Mouse (Mus musculus) thymus, adult 2 months (tissue): ENCODE data around the gene Ptger4. TPM values are rescaled to one million over a fixed set of nuclear protein-coding genes. Genes with fewer than 3 reads are reported as not detected.

Experiments
- DNase-seq: peaks from one replicate; pipeline ENCODE4 v3.0.0; 2021
- H3K27ac ChIP-seq: fragments of 200-500 bp; 2 replicates; pipeline ENCODE4 v1.5.1; 2012; ENCODE audit warnings: low read length, control low read depth; ENCODE audit not compliant: control insufficient read depth, insufficient read depth
- H3K27me3 ChIP-seq: fragments of 200-500 bp; 2 replicates; pipeline ENCODE4 v1.6.1; 2012; ENCODE audit warnings: mild to moderate bottlenecking, low read length, moderate library complexity, mixed read lengths; ENCODE audit not compliant: control insufficient read depth, insufficient read depth
- H3K36me3 ChIP-seq: fragments of 200-500 bp; 2 replicates; pipeline ENCODE4 v1.6.1; 2012; ENCODE audit warnings: mild to moderate bottlenecking, low read length, moderate library complexity; ENCODE audit not compliant: control insufficient read depth, insufficient read depth
- H3K4me1 ChIP-seq: fragments of 200-500 bp; replicated peaks from 2 replicates; pipeline ENCODE4 v1.6.1; 2012; ENCODE audit warnings: low read length; ENCODE audit not compliant: control insufficient read depth, insufficient read depth
- H3K4me3 ChIP-seq: fragments of 200-500 bp; 2 replicates; pipeline ENCODE4 v1.5.1; 2012; ENCODE audit warnings: mild to moderate bottlenecking, low read length, control low read depth, moderate library complexity; ENCODE audit not compliant: control insufficient read depth, insufficient read depth
- CTCF ChIP-seq: fragments of 200-500 bp; IDR thresholded peaks from 2 replicates; pipeline ENCODE4 v1.5.1; 2012; ENCODE audit warnings: mild to moderate bottlenecking, control low read depth, low read length, moderate library complexity, borderline replicate concordance; ENCODE audit not compliant: control insufficient read depth, poor library complexity, insufficient read depth; ENCODE audit errors: extremely low read depth
- POLR2A ChIP-seq: fragments of 200-500 bp; IDR thresholded peaks from 2 replicates; pipeline ENCODE4 v1.6.1; 2012; ENCODE audit warnings: mild to moderate bottlenecking, low read length, control low read depth, moderate library complexity; ENCODE audit not compliant: control insufficient read depth, poor library complexity, insufficient read depth; ENCODE audit errors: extremely low read depth
- WGBS: fragments of 180-500 bp; shearing (Covaris S2); methylation state at CpG from one replicate; pipeline ENCODE4 v1.1.7; 2018; 5-methylcytosine and 5-hydroxymethylcytosine counted together
- polyA plus RNA-seq: library from polyadenylated mRNA; depleted of rRNA; stranded (reverse); fragments of >200 nt; gene quantifications from 2 replicates; pipeline ENCODE4 v1.2.3, GENCODE M21; 2012

The Ptger4 gene
- polyA plus RNA-seq, 1 experiment: 61.0 TPM

GRCm38 (mm10) chr15:5266095-5266494, 22.1 kb upstream of the Ptger4 start:
- TF ChIP-seq POLR2A: no peak
- no peak for TF ChIP-seq CTCF

GRCm38 (mm10) chr15:5262874-5263504, 19.0 kb upstream of the Ptger4 start:
- Histone ChIP-seq H3K36me3 (no peaks in the 10 kb centered on the region), H3K4me3 (no peak overlapping the region), H3K27ac (no peak overlapping the region), H3K4me1 (no peaks in the 10 kb centered on the region; the same call in 1 of the 2 replicates), H3K27me3 (no peaks in the 10 kb centered on the region)
- 53% methylated on average over 10 of the region's 10 CpGs for WGBS
- no peak for DNase-seq
- TF ChIP-seq POLR2A: no peak
- no peak for TF ChIP-seq CTCF

More at GRCm38 (mm10) chr15:5266095-5266494, 22.1 kb upstream of the Ptger4 start:
- Histone ChIP-seq H3K27ac (no peak overlapping the region), H3K27me3 (no peaks in the 10 kb centered on the region), H3K36me3 (no peaks in the 10 kb centered on the region), H3K4me1 (no peaks in the 10 kb centered on the region), H3K4me3 (no peak overlapping the region)
- no peak for DNase-seq
- WGBS: 89% methylated on average over 3 of the region's 3 CpGs

GRCm38 (mm10) chr15:5262095-5262667, 18.2 kb upstream of the Ptger4 start:
- H3K36me3 ChIP-seq: no peaks in the 10 kb centered on the region
- no peaks in the 10 kb centered on the region; the same call in 1 of the 2 replicates for H3K4me1 ChIP-seq
- WGBS: 93% methylated on average over 13 of the region's 13 CpGs
- DNase-seq: no peak
- no peaks in the 10 kb centered on the region for H3K27me3 ChIP-seq
- H3K4me3 ChIP-seq: no peak overlapping the region
- TF ChIP-seq POLR2A (no peak), CTCF (no peak)
- H3K27ac ChIP-seq: no peak overlapping the region

GRCm38 (mm10) chr15:5261004-5261403, 17.0 kb upstream of the Ptger4 start:
- 79% methylated on average over 3 of the region's 3 CpGs for WGBS
- Histone ChIP-seq H3K27me3 (no peaks in the 10 kb centered on the region), H3K4me3 (no peak overlapping the region), H3K36me3 (no peaks in the 10 kb centered on the region), H3K27ac (no peak overlapping the region), H3K4me1 (no peaks in the 10 kb centered on the region; the same call in 1 of the 2 replicates)
- DNase-seq: no peak
- no peak for TF ChIP-seq POLR2A
- TF ChIP-seq CTCF: no peak

GRCm38 (mm10) chr15:5260183-5260582, 16.2 kb upstream of the Ptger4 start:
- Histone ChIP-seq H3K4me3 (no peak overlapping the region), H3K4me1 (no peaks in the 10 kb centered on the region; the same call in 1 of the 2 replicates), H3K36me3 (no peaks in the 10 kb centered on the region), H3K27me3 (no peaks in the 10 kb centered on the region), H3K27ac (no peak overlapping the region)
- TF ChIP-seq POLR2A (no peak), CTCF (no peak)
- DNase-seq: no peak
- 85% methylated on average over 5 of the region's 5 CpGs for WGBS

GRCm38 (mm10) chr15:5250182-5250581, 6.2 kb upstream of the Ptger4 start:
- WGBS: 68% methylated on average over 4 of the region's 4 CpGs
- no peak for DNase-seq
- no peaks in the 10 kb centered on the region for H3K36me3 ChIP-seq
- H3K27me3 ChIP-seq: no peaks in the 10 kb centered on the region
- TF ChIP-seq CTCF: no peak
- H3K27ac ChIP-seq: no peak overlapping the region
- no peak overlapping the region for H3K4me3 ChIP-seq
- no peaks in the 10 kb centered on the region for H3K4me1 ChIP-seq
